Mouse (Mus musculus): ENCODE data around the gene Fam166b.
A peak's percentile ranks its signal among the peaks of the same experiment; 100 is the strongest.

Gene Fam166b

GRCm38 (mm10) chr4:43428946-43429345, at the start of gene Fam166b:
Fam166b (minus strand) TSS chr4:43429134.
- DNase-seq (ENCODE audit: low spot score) = no peak

GRCm38 (mm10) chr4:43478534-43478858, 49.6 kb upstream of the Fam166b start:
- DNase-seq (ENCODE audit: low spot score) = no peak

DNA sequence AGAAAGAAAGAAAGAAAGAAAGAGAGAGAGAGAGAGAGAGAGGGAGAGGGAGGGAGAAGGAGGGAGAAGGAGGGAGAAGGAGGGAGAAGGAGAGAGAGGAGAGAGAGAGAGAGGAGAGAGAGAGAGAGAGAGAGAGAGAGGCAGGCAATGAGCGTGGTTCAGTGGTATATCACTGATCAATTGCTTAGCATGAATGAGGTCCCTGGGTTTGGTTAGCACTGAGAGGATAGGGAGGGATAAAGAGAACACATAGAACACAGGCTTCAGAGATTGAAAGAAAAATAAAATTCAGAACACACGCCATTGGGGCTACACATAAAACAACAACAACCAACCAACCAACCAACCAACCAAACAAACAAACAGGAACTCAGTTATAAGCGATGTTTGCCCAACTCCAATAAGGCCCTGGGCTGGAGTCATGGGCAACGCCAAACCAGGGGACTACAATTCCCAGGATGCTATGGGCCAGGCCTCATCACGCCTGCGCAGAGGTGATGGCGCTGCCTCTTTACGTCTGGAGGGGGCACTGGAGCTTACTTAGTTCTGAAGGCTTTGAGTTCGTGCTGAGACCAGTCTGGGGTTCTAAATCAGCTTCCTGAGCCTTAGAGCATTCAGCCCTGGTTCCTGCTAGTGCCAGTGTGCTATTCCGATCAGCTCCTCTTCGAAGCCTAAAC, 49.1 kb upstream of the Fam166b start:
- peak; percentile 71 for DNase-seq (ENCODE audit: low spot score)

GRCm38 (mm10) chr4:43476604-43477003, 47.7 kb upstream of the Fam166b start:
- DNase-seq (ENCODE audit: low spot score) = no peak

- DNase-seq (ENCODE audit: low spot score) = no peak
Observed at GRCm38 (mm10) chr4:43473636-43474035, 44.7 kb upstream of the Fam166b start.

DNA sequence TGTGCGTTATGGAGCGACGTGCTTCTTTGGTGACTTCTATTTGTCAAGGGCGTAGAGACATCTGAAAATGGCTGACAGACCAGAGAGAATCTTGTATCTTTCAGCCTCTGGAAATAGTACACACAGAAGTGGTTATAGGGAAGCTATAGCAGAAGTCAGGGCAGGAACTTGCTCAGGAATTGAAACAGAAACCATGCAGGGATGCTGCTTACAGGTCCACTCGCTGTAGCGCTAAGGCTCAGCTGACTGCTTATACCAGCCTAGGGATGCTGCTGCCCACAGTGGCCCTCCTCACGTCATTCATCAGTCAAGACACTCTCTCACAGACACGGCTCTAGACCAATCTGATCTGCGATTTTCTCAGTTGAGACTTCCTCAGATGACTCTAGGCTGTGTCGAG, 41.4 kb upstream of the Fam166b start:
- no peak for DNase-seq (ENCODE audit: low spot score)

- DNase-seq (ENCODE audit: low spot score) = no peak
Observed at GRCm38 (mm10) chr4:43466872-43467271, 37.9 kb upstream of the Fam166b start.

DNA sequence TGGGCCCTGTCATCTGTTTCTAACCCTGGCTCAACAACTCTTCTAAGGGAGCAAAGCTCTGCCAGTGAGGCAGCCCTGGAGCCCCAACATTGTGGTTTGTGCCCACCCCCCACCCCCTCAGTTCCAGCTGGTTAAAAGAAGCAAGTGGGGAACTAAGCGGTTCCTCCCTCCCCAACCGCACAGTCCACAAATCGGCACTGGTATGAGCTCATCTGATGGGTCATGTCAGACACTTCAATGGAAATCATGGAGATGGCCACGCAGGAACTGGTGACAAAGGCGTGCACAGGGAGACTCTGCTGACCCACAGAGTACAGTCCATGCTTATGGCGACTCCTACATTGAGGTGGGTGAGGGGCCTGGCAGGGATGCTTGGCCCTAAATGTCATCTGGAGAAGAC, 37.0 kb upstream of the Fam166b start:
- no peak for DNase-seq (ENCODE audit: low spot score)

GRCm38 (mm10) chr4:43463102-43463501, 34.2 kb upstream of the Fam166b start:
- no peak for DNase-seq (ENCODE audit: low spot score)

GRCm38 (mm10) chr4:43457124-43457523, 28.2 kb upstream of the Fam166b start:
- no peak for DNase-seq (ENCODE audit: low spot score)

GRCm38 (mm10) chr4:43456470-43456869, 27.5 kb upstream of the Fam166b start:
- no peak for DNase-seq (ENCODE audit: low spot score)

- DNase-seq (ENCODE audit: low spot score) = no peak
Observed at GRCm38 (mm10) chr4:43454041-43454836, 25.3 kb upstream of the Fam166b start, which contains the start of gene Cd72. Cd72 (minus strand) TSS chr4:43454628.

GRCm38 (mm10) chr4:43453413-43453812, 24.5 kb upstream of the Fam166b start:
- DNase-seq (ENCODE audit: low spot score) = no peak

GRCm38 (mm10) chr4:43452315-43452714, 23.4 kb upstream of the Fam166b start:
- no peak for DNase-seq (ENCODE audit: low spot score)

GRCm38 (mm10) chr4:43448554-43448953, 19.6 kb upstream of the Fam166b start:
- no peak for DNase-seq (ENCODE audit: low spot score)

DNA sequence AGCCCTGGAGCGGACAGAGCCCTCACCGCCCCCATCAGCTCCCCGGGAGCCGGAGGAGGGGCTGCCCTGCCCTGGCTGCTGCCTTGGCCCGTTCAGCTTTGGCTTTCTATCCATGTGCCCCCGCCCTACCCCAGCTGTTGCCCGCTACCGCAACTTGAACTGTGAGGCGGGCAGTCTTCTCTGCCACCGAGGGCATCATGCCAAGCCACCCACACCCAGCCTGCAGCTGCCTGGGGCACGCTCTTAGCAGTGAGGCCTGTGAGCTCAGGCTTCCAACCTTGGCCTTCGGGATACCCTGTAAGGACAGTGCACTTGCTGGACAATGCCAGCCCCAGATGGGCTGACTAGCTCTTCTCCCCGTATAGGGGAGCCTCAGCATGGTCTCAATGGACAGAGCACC, 18.3 kb upstream of the Fam166b start:
- DNase-seq (ENCODE audit: low spot score) = no peak

DNA sequence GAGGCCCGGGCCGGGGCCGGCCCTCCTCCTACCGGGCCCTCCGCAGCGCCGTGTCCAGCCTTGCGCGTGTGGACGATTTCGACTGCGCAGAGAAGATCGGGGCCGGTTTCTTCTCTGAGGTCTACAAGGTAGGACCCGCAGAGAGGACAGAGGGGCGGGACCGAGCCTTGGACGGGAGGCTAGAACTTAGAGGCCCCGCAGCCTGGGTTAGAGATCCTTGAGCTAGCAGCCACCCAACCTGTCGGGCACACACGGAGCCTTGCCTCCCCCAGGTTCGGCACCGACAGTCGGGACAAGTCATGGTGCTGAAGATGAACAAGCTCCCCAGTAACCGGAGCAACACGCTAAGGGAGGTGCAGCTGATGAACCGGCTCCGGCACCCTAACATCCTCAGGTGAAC, 14.6 kb upstream of the Fam166b start:
- no peak for DNase-seq (ENCODE audit: low spot score)

DNA sequence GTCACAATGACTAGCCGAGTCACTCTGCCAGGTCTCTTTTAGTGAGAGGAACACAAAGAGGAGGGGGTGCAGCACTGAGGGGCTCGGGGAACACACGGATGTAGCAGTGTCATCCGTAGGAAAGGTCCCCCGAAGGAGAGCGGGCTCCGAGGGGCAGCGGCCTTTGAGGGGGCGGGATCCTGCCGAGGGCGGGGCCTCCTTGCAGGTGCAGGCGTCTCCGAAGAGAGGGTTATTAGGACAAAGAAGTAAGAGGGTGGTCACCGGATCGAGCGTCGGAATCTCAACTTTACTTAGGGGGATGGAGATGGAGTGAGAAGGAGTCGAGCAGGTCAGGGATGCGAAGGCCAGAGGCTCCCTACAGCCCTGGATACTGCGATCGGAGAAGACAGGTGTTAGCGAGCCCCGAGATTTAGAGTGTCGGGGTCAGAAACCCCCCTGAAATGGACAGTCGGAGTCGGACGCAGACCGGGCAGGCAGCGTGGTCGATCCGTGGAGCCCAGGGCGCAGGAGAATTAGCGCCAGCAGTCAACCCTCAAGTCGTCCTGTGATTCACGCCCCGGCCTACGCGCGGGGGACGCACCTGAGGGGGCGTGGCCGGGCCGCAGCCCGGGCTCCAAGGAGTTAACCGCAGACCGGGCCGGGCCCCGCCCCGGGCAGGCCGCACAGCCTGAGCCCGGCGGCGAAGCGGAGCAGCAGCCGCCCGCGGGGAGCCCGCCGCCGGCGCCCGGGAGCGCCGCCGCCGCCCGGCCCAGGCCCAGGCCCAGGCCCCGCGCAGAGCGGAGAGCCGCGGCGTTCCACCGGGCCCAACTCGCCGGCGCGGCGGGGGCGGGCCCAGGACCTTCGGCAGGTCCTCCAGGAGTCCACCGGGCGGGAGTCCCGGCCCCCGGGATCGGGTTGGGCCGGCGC, 13.8 kb upstream of the Fam166b start:
- peak; percentile 72 for DNase-seq (ENCODE audit: low spot score)

- peak; percentile 98 for DNase-seq (ENCODE audit: low spot score)
Observed at GRCm38 (mm10) chr4:43442044-43442443, 13.1 kb upstream of the Fam166b start.

DNA sequence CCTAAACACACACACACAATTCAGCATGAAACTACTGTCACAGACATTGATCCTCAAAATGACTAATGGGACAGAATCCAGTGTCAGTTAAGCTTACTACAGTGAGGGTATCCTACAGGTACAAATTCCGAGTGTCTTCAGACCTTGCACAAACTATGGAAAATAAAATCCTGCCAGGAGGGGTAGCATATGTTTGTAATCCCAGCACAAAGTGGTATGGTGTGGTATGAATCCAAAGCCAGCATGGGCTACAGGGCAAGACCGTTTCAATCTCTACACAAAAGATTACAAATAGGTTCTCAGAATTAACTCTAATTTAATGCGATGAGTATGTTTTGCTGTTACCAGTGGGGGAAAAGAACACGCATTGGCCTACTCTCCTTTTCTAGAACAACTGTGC, 12.7 kb upstream of the Fam166b start, which contains the start of gene Tesk1:
Tesk1 (plus strand) TSS at position 301 of the 400 bp plus-strand sequence.
- no peak for DNase-seq (ENCODE audit: low spot score)

GRCm38 (mm10) chr4:43432832-43433231, 3.9 kb upstream of the Fam166b start:
- DNase-seq (ENCODE audit: low spot score) = no peak

GRCm38 (mm10) chr4:43431690-43432089, 2.8 kb upstream of the Fam166b start:
- peak; percentile 84 for DNase-seq (ENCODE audit: low spot score)
